Mouse (Mus musculus) cerebellum, postnatal 36 days (tissue): Measurements from ENCODE around the gene Ppia.
"Not testable (repeated sequence)": the region's sequence is repeated elsewhere in the genome, so short reads cannot be mapped to it uniquely, and the experiment has no call there.

Source experiments
- DNase-seq, 2 experiments: peaks; one replicate each; pipeline ENCODE4 v3.0.0; 2021 to 2022; ENCODE audit warnings: mixed read lengths in 2 of 2

The Ppia gene

GRCm38 (mm10) chr11:6404699-6405566 lies 10.3 kb upstream of the Ppia start:
- peak; percentile 37 to 44 for DNase-seq

- DNase-seq: peak; percentile 23 to 35
Observed at GRCm38 (mm10) chr11:6405591-6406081, 9.6 kb upstream of the Ppia start.

GRCm38 (mm10) chr11:6406251-6407161 lies 8.7 kb upstream of the Ppia start:
- DNase-seq: peak; percentile 69 to 70

- DNase-seq: no peak
Observed at GRCm38 (mm10) chr11:6407162-6407621, 8.1 kb upstream of the Ppia start.

GRCm38 (mm10) chr11:6410050-6410602 lies 5.1 kb upstream of the Ppia start:
- no peak for DNase-seq

- DNase-seq: not testable (repeated sequence)
Observed at GRCm38 (mm10) chr11:6410755-6411154, 4.5 kb upstream of the Ppia start.

- peak; percentile 88 to 89 for DNase-seq
Observed at GRCm38 (mm10) chr11:6411684-6412083, 3.6 kb upstream of the Ppia start.

GRCm38 (mm10) chr11:6413264-6413663 lies 2.0 kb upstream of the Ppia start:
- DNase-seq: no peak

- DNase-seq: peak; percentile 99 to 100
Observed at GRCm38 (mm10) chr11:6415551-6416404, 535 bp downstream of the Ppia start.

- peak; percentile 80 to 82 for DNase-seq
Observed at GRCm38 (mm10) chr11:6416405-6417034, 1.3 kb downstream of the Ppia start.

GRCm38 (mm10) chr11:6417069-6417468 lies 1.8 kb downstream of the Ppia start:
- DNase-seq: no peak

- DNase-seq: no peak
Observed at GRCm38 (mm10) chr11:6417490-6417889, 2.2 kb downstream of the Ppia start.

- no peak for DNase-seq
Observed at GRCm38 (mm10) chr11:6418751-6419150, 3.5 kb downstream of the Ppia start.

- DNase-seq: not testable (repeated sequence)
Observed at GRCm38 (mm10) chr11:6419156-6419555, 3.9 kb downstream of the Ppia start.

- DNase-seq: no peak
Observed at GRCm38 (mm10) chr11:6420283-6420703, 5.0 kb downstream of the Ppia start.

- DNase-seq: no peak
Observed at GRCm38 (mm10) chr11:6420722-6421350, 5.6 kb downstream of the Ppia start.

- no peak for DNase-seq
Observed at GRCm38 (mm10) chr11:6430186-6430585, 14.9 kb downstream of the Ppia start.

GRCm38 (mm10) chr11:6436442-6436841 lies 21.2 kb downstream of the Ppia start:
- DNase-seq: peak; percentile 55 to 66

GRCm38 (mm10) chr11:6437667-6438066 lies 22.4 kb downstream of the Ppia start:
- no peak for DNase-seq

GRCm38 (mm10) chr11:6440171-6440570 lies 24.9 kb downstream of the Ppia start:
- no peak for DNase-seq

GRCm38 (mm10) chr11:6442566-6442965 lies 27.3 kb downstream of the Ppia start:
- DNase-seq: no peak
